Mouse (Mus musculus): Measurements from ENCODE around the gene Ssbp4.

The Ssbp4 gene

GRCm38 (mm10) chr8:70608749-70609367 is at the start of gene Ssbp4:
Ssbp4 (minus strand) TSS chr8:70608872.
- no peak for DNase-seq

GRCm38 (mm10) chr8:70657739-70658138 is 49.1 kb upstream of the Ssbp4 start:
- no peak for DNase-seq

GRCm38 (mm10) chr8:70657214-70657613 is 48.5 kb upstream of the Ssbp4 start:
- DNase-seq = no peak

GRCm38 (mm10) chr8:70656193-70656790 is 47.6 kb upstream of the Ssbp4 start:
- DNase-seq = no peak

- no peak for DNase-seq
Observed at GRCm38 (mm10) chr8:70655469-70655868, 46.8 kb upstream of the Ssbp4 start.

GRCm38 (mm10) chr8:70654121-70654520 is 45.4 kb upstream of the Ssbp4 start:
- peak in 1 of 2 experiments; percentile 35 for DNase-seq

GRCm38 (mm10) chr8:70653226-70653625 is 44.6 kb upstream of the Ssbp4 start:
- DNase-seq = peak; percentile 45 to 69

- no peak for DNase-seq
Observed at GRCm38 (mm10) chr8:70650351-70650750, 41.7 kb upstream of the Ssbp4 start.

- no peak for DNase-seq
Observed at GRCm38 (mm10) chr8:70649324-70649723, 40.7 kb upstream of the Ssbp4 start.

GRCm38 (mm10) chr8:70648921-70649320 is 40.2 kb upstream of the Ssbp4 start:
- no peak for DNase-seq

- no peak for DNase-seq
Observed at GRCm38 (mm10) chr8:70648164-70648442, 39.4 kb upstream of the Ssbp4 start.

GRCm38 (mm10) chr8:70647343-70648163 is 38.9 kb upstream of the Ssbp4 start:
- DNase-seq = no peak

- DNase-seq = no peak
Observed at GRCm38 (mm10) chr8:70646775-70647174, 38.1 kb upstream of the Ssbp4 start.

GRCm38 (mm10) chr8:70646369-70646768 is 37.7 kb upstream of the Ssbp4 start:
- no peak for DNase-seq

- DNase-seq = no peak
Observed at GRCm38 (mm10) chr8:70645501-70646224, 37.0 kb upstream of the Ssbp4 start.

- no peak for DNase-seq
Observed at GRCm38 (mm10) chr8:70644065-70644464, 35.4 kb upstream of the Ssbp4 start.

GRCm38 (mm10) chr8:70643019-70643418 is 34.3 kb upstream of the Ssbp4 start:
- no peak for DNase-seq

- no peak for DNase-seq
Observed at GRCm38 (mm10) chr8:70638752-70639151, 30.1 kb upstream of the Ssbp4 start.

- DNase-seq = no peak
Observed at GRCm38 (mm10) chr8:70636838-70637237, 28.2 kb upstream of the Ssbp4 start.

GRCm38 (mm10) chr8:70635527-70635926 is 26.9 kb upstream of the Ssbp4 start:
- peak in 1 of 2 experiments; percentile 60 for DNase-seq

- DNase-seq = no peak
Observed at GRCm38 (mm10) chr8:70634066-70634465, 25.4 kb upstream of the Ssbp4 start.

GRCm38 (mm10) chr8:70632346-70632892 is 23.7 kb upstream of the Ssbp4 start, which contains the start of gene Gdf15:
Gdf15 (minus strand) TSS chr8:70632456.
- no peak for DNase-seq

- no peak for DNase-seq
Observed at GRCm38 (mm10) chr8:70631436-70631835, 22.8 kb upstream of the Ssbp4 start.
